Mouse (Mus musculus) embryonic stem cell, embryonic (primary cell): ENCODE data around the gene Lrrc36.

ENCODE experiments used
- CTCF ChIA-PET, 4 experiments: fragments of 300-600 bp in 2 of 4; fragments of 350-600 bp in 2 of 4; sonication (Branson Sonifier 250); formaldehyde crosslinking; loops; one replicate each; lab custom pipeline; 2022; ENCODE audit warnings: inconsistent platforms in 2 of 4; lab: Charles Lee
- POLR2A ChIA-PET, 4 experiments: fragments of 300-600 bp in 2 of 4; fragments of 350-600 bp in 2 of 4; sonication (Branson Sonifier 250); formaldehyde crosslinking; loops; one replicate each; lab custom pipeline; 2022; ENCODE audit warnings: antibody characterized with exemption in 4 of 4, inconsistent platforms in 1 of 4; lab: Charles Lee

Gene Lrrc36

DNA sequence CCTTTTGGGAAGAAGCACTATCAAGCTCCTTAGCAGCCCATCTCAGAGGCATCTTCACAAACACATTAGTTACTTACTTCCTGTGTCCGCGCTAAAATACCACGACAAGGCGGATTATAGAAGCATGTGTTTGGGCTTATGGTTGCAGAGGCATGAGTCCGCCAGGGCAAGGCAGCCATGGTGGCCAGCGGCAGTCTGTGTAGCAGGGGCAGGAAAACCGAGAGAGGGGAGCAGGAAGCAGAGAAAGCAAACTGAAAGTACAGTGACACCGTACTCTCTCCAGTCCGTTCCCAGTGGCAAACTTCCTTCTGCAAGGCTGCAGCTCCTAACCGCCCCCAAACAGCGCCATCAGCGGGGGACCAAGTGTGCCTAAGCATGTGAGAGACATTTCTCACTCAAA is 86.4 kb downstream of the Lrrc36 start:
- CTCF ChIA-PET: interaction anchor here in 3 of 4 experiments (0.6 to 1.4 kb wide), 6 partner anchors 16 to 151 kb away, joined by 3 to 5 read pairs (median 4); partner anchors contain the start of genes Hsd11b2 (in 1 of the 3) and Slc9a5 (in 1 of the 3)
- POLR2A ChIA-PET: interaction anchor here in 2 of 4 experiments (0.8 to 2.9 kb wide), 4 partner anchors 11 to 19 kb away, joined by 3 to 9 read pairs (median 4); partner anchors contain the start of gene Hsd11b2 (in 1 of the 2)

- CTCF ChIA-PET: interaction anchor here in 3 of 4 experiments (0.9 to 1.7 kb wide), 3 partner anchors 11 to 21 kb away, joined by 3 to 6 read pairs (median 3); no protein-coding TSS in a partner anchor
- POLR2A ChIA-PET: interaction anchor here in 2 of 4 experiments (0.7 to 2.8 kb wide), 3 partner anchors 14 to 1282 kb away, joined by 3 to 10 read pairs (median 3); partner anchors contain the start of gene Hsd11b2 (in 1 of the 2)
Observed at GRCm38 (mm10) chr8:105504617-105505016, 91.2 kb downstream of the Lrrc36 start.

DNA sequence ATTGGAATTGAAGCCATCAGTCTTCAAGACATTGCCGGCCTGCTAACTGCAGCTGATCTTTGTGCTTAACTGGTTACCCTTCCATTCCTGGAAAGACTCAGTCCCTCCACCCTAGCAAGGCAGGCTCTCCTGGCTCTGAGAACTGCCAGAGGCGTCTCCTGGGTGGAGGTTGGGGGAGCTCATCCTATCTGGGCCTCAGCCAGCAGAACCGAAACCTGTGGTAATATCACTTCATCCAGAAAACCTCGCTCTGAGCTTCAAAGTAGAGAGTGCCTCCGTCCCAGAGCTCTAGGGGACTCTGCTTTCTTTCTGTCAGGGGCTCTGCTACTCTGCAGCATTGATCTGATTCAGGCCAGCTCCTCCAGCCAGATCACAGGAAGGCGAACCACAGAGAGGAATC is 93.6 kb downstream of the Lrrc36 start:
- ChIA-PET CTCF (interaction anchor here (0.7 to 1.1 kb wide), 5 partner anchors 9 to 252 kb away, joined by 3 to 6 read pairs (median 3); partner anchors contain the start of genes B3gnt9 (in 1 of the 4) and Hsd11b2 (in 1 of the 4)), POLR2A (interaction anchor here in 3 of 4 experiments (0.6 to 2.8 kb wide), 10 partner anchors 8 to 171 kb away, joined by 3 to 10 read pairs (median 4); partner anchors contain the start of genes Hsd11b2 (in 3 of the 3) and Tppp3 (in 1 of the 3))

GRCm38 (mm10) chr8:105508758-105509157 is 95.4 kb downstream of the Lrrc36 start:
- CTCF ChIA-PET: interaction anchor here in 1 of 4 experiments (0.6 to 1.4 kb wide), 4 partner anchors 23 to 56 kb away, joined by 3 to 9 read pairs (median 3); no protein-coding TSS in a partner anchor

DNA sequence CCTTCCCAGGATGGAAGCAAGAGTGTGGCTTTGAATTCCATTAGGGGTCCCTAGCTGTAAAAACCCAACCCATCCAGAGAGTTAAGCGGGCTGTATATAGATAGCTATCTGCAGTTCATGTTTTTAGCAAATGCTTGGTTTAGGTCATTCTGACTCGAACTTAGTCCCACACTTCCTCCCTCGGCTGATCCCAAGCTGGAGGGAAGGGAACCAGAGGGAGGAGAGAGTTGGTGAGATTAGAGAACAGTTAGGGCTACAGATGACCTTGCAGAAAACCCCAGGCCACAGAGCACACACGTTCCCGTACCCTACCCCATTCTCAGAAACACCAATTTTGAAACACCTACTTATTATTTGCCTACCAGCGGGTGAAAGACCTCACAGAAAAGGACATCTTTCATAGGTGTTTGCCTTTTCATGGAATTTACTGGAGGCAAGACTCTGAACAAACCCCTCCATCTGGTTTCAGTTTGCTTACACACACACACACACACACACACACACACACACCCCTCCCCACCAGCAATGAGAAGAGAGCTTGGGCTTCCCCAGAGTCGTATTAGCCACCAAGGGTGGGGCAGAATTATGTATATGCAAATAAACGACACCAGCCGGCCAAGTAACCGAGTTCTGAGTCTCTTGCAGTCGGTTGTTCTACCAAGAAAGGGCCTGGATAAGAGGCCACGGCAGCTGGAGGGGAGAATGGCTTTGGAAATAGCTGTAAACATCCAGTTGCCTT is 96.8 kb downstream of the Lrrc36 start:
- POLR2A ChIA-PET: interaction anchor here in 3 of 4 experiments (0.5 to 1.0 kb wide), 9 partner anchors 9 to 383 kb away, joined by 3 to 4 read pairs (median 3); partner anchors contain the start of gene Zdhhc1 (in 1 of the 3)
- CTCF ChIA-PET: interaction anchor here in 2 of 4 experiments (0.6 to 1.4 kb wide), 3 partner anchors 22 to 25 kb away, joined by 3 to 4 read pairs (median 3); no protein-coding TSS in a partner anchor

More at GRCm38 (mm10) chr8:105508758-105509157, 95.4 kb downstream of the Lrrc36 start:
- POLR2A ChIA-PET: interaction anchor here in 2 of 4 experiments (0.9 to 1.2 kb wide), 4 partner anchors 10 to 203 kb away, joined by 3 to 4 read pairs (median 3); partner anchors contain the start of genes Hsd11b2 (in 2 of the 2) and Elmo3 (in 1 of the 2)
